Mouse (Mus musculus): ENCODE results near the gene Cth. TPM values are rescaled to one million over a fixed set of nuclear protein-coding genes. Genes with fewer than 3 reads are reported as not detected.

Cth gene
- total and polyA plus RNA-seq, 2 experiments from 2014 or later = 2.0 to 2.5 TPM

GRCm38 (mm10) chr3:157866251-157866650 lies 58.6 kb downstream of the Cth start:
- H3K4me3 ChIP-seq (ENCODE audit: low read depth, low read length) = no peak overlapping the region
- no peak overlapping the region for H3K27ac ChIP-seq (ENCODE audit: low read depth, low read length)
- H3K4me1 ChIP-seq (ENCODE audit: insufficient read depth, low read length) = no peaks in the 10 kb centered on the region
- no peak overlapping the region for H3K4me2 ChIP-seq (ENCODE audit: low read depth, low read length, poor library complexity, severe bottlenecking)
- H3K27me3 ChIP-seq (ENCODE audit: insufficient read depth, low read length) = no peaks in the 10 kb centered on the region
- no peak overlapping the region for H3K9ac ChIP-seq (replicated peaks; ENCODE audit: low read length, poor library complexity, severe bottlenecking)
- 68% methylated on average over 4 of the region's 4 CpGs for WGBS
- no peak for ATAC-seq (ENCODE audit: low FRiP score)
- TF ChIP-seq CTCF (IDR thresholded peaks at IDR 0.05) = no peak
- no peaks in the 10 kb centered on the region for H3K36me3 ChIP-seq (ENCODE audit: insufficient read depth, low read length)
- no peaks in the 10 kb centered on the region for H3K9me3 ChIP-seq (ENCODE audit: low read length)
- DNase-seq (ENCODE audit: low spot score) = no peak

DNA sequence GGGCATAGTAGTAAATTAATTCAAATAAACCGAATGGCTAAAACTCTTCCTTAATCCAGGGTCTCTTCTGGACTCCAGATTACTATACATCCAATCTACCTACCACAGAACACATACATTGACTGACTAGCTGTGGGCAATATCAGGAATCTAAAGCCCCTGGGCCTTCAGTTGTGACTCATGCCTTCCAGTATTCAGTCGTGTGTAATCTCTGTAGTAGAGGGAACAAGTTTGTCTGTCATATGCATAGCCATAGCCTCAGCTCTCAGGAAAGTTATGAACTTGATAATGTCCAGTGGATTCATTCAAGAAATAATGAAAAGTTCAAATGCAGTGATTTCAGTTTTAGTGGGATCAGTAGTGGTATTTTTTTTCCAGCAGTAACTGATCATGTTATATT lies 59.0 kb downstream of the Cth start:
- H3K9ac ChIP-seq (replicated peaks; ENCODE audit: low read length, poor library complexity, severe bottlenecking) = no peak overlapping the region
- H3K9me3 ChIP-seq (ENCODE audit: low read length) = no peaks in the 10 kb centered on the region
- H3K27ac ChIP-seq (ENCODE audit: low read depth, low read length) = no peak overlapping the region
- H3K4me1 ChIP-seq (ENCODE audit: insufficient read depth, low read length) = no peaks in the 10 kb centered on the region
- no peaks in the 10 kb centered on the region for H3K27me3 ChIP-seq (ENCODE audit: insufficient read depth, low read length)
- no peak for TF ChIP-seq CTCF (IDR thresholded peaks at IDR 0.05)
- no peak overlapping the region for H3K4me3 ChIP-seq (ENCODE audit: low read depth, low read length)
- H3K4me2 ChIP-seq (ENCODE audit: low read depth, low read length, poor library complexity, severe bottlenecking) = no peak overlapping the region
- ATAC-seq (ENCODE audit: low FRiP score) (no peak), DNase-seq (ENCODE audit: low spot score) (no peak)
- H3K36me3 ChIP-seq (ENCODE audit: insufficient read depth, low read length) = no peaks in the 10 kb centered on the region
- WGBS = 87% methylated on average over 2 of the region's 2 CpGs

- TF ChIP-seq CTCF (IDR thresholded peaks at IDR 0.05) = no peak
- H3K36me3 ChIP-seq (ENCODE audit: insufficient read depth, low read length) = no peaks in the 10 kb centered on the region
- WGBS = 82% methylated on average over 6 of the region's 6 CpGs
- DNase-seq (ENCODE audit: low spot score) = no peak
- H3K4me3 ChIP-seq (ENCODE audit: low read depth, low read length) = no peak overlapping the region
- no peak overlapping the region for H3K9ac ChIP-seq (replicated peaks; ENCODE audit: low read length, poor library complexity, severe bottlenecking)
- H3K27ac ChIP-seq (ENCODE audit: low read depth, low read length) = no peak overlapping the region
- no peaks in the 10 kb centered on the region for H3K27me3 ChIP-seq (ENCODE audit: insufficient read depth, low read length)
- no peaks in the 10 kb centered on the region for H3K4me1 ChIP-seq (ENCODE audit: insufficient read depth, low read length)
- no peak overlapping the region for H3K4me2 ChIP-seq (ENCODE audit: low read depth, low read length, poor library complexity, severe bottlenecking)
- ATAC-seq (ENCODE audit: low FRiP score) = no peak
- no peaks in the 10 kb centered on the region for H3K9me3 ChIP-seq (ENCODE audit: low read length)
These were observed 59.4 kb downstream of the Cth start for GRCm38 (mm10) chr3:157865431-157865830.

GRCm38 (mm10) chr3:157852806-157853205 lies 72.1 kb downstream of the Cth start:
- no peak for ATAC-seq (ENCODE audit: low FRiP score)
- DNase-seq (ENCODE audit: low spot score) = no peak
- H3K9me3 ChIP-seq (ENCODE audit: low read length) = no peaks in the 10 kb centered on the region
- no peak overlapping the region for H3K4me2 ChIP-seq (ENCODE audit: low read depth, low read length, poor library complexity, severe bottlenecking)
- no peak for TF ChIP-seq CTCF (IDR thresholded peaks at IDR 0.05)
- no peaks in the 10 kb centered on the region for H3K27me3 ChIP-seq (ENCODE audit: insufficient read depth, low read length)
- no peak overlapping the region for H3K4me3 ChIP-seq (ENCODE audit: low read depth, low read length)
- no peak overlapping the region for H3K27ac ChIP-seq (ENCODE audit: low read depth, low read length)
- H3K4me1 ChIP-seq (ENCODE audit: insufficient read depth, low read length) = no peaks in the 10 kb centered on the region
- 58% methylated on average over 1 of the region's 1 CpGs for WGBS
- no peaks in the 10 kb centered on the region for H3K36me3 ChIP-seq (ENCODE audit: insufficient read depth, low read length)
- H3K9ac ChIP-seq (replicated peaks; ENCODE audit: low read length, poor library complexity, severe bottlenecking) = no peak overlapping the region

- no peaks in the 10 kb centered on the region for H3K36me3 ChIP-seq (ENCODE audit: insufficient read depth, low read length)
- H3K27ac ChIP-seq (ENCODE audit: low read depth, low read length) = no peak overlapping the region
- no peak for DNase-seq (ENCODE audit: low spot score)
- no peaks in the 10 kb centered on the region for H3K27me3 ChIP-seq (ENCODE audit: insufficient read depth, low read length)
- WGBS = 41% methylated on average over 2 of the region's 2 CpGs
- H3K4me2 ChIP-seq (ENCODE audit: low read depth, low read length, poor library complexity, severe bottlenecking) = no peak overlapping the region
- no peak overlapping the region for H3K9ac ChIP-seq (replicated peaks; ENCODE audit: low read length, poor library complexity, severe bottlenecking)
- no peaks in the 10 kb centered on the region for H3K4me1 ChIP-seq (ENCODE audit: insufficient read depth, low read length)
- no peak for TF ChIP-seq CTCF (IDR thresholded peaks at IDR 0.05)
- no peak overlapping the region for H3K4me3 ChIP-seq (ENCODE audit: low read depth, low read length)
- no peak for ATAC-seq (ENCODE audit: low FRiP score)
- H3K9me3 ChIP-seq (ENCODE audit: low read length) = no peaks in the 10 kb centered on the region
These were observed 76.4 kb downstream of the Cth start for GRCm38 (mm10) chr3:157848503-157848902.

- peak; percentile 75; the same call in 1 of the 2 replicates for ATAC-seq (ENCODE audit: low FRiP score)
These were observed 77.3 kb downstream of the Cth start for GRCm38 (mm10) chr3:157847338-157848284.

More at GRCm38 (mm10) chr3:157847338-157848284, 77.3 kb downstream of the Cth start:
- Histone ChIP-seq H3K27ac (ENCODE audit: low read depth, low read length) (no peak overlapping the region), H3K36me3 (ENCODE audit: insufficient read depth, low read length) (no peaks in the 10 kb centered on the region), H3K9ac (replicated peaks; ENCODE audit: low read length, poor library complexity, severe bottlenecking) (no peak overlapping the region), H3K27me3 (ENCODE audit: insufficient read depth, low read length) (no peaks in the 10 kb centered on the region), H3K4me1 (ENCODE audit: insufficient read depth, low read length) (no peaks in the 10 kb centered on the region), H3K4me3 (ENCODE audit: low read depth, low read length) (no peak overlapping the region), H3K4me2 (ENCODE audit: low read depth, low read length, poor library complexity, severe bottlenecking) (no peak overlapping the region), H3K9me3 (ENCODE audit: low read length) (no peaks in the 10 kb centered on the region)
- DNase-seq (ENCODE audit: low spot score) = peak; percentile 24
- 63% methylated on average over 7 of the region's 7 CpGs for WGBS
- peak; percentile 43 for TF ChIP-seq CTCF (IDR thresholded peaks at IDR 0.05)

Other genes with a start within 250 kb of the Cth start
- 31.6 and 40.5 TPM in 2 replicates for gene Ankrd13c, start 22.2 kb upstream of the Cth start, total RNA-seq (2014; rRNA removed)
- gene Ankrd13c, start 22.2 kb upstream of the Cth start, polyA plus RNA-seq (2015; fragmentation: Nextera tagmentation; extraction: Ambion mirVana) = 21.0 and 26.2 TPM in 2 replicates
- gene Srsf11, start 111.6 kb upstream of the Cth start, total RNA-seq (2014; rRNA removed) = 187 and 231 TPM in 2 replicates
- gene Srsf11, start 111.6 kb upstream of the Cth start, polyA plus RNA-seq (2015; fragmentation: Nextera tagmentation; extraction: Ambion mirVana) = 152 and 188 TPM in 2 replicates
- 44.3 and 49.5 TPM in 2 replicates for gene Lrrc40, start 111.6 kb upstream of the Cth start, total RNA-seq (2014; rRNA removed)
- gene Lrrc40, start 111.6 kb upstream of the Cth start, polyA plus RNA-seq (2015; fragmentation: Nextera tagmentation; extraction: Ambion mirVana) = 52.9 and 53.8 TPM in 2 replicates

All from midbrain, postnatal 0 days (tissue).